Mouse (Mus musculus) adipocyte (in vitro differentiated cells): ENCODE measurements around the gene Il1rapl2.
"Not testable (repeated sequence)": the region's sequence is repeated elsewhere in the genome, so short reads cannot be mapped to it uniquely, and the experiment has no call there.

Experiments
- DNase-seq: peaks from one replicate; pipeline ENCODE4 v3.0.0-alpha.2; 2016; ENCODE audit warnings: low spot score

The Il1rapl2 gene

DNA sequence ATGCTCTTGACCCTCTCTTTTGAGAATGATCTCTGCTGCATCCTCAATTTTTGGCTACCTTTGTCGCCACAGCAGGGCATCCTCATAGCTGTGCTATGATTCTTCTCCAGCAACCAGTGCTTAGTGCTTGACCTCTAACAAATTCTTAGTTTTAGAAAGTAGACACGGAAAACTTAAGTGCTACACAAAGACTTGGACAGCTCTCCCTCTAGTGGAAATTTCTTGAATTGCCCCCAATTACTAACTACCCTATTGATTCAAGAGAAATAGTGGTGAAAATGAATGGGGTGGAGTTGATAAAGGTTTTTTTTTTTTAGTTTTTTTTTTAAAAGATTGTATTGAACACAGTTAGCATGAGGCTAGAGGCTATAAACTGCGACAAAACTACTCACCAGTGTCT is 599.7 kb downstream of the Il1rapl2 start:
- DNase-seq: peak; percentile 3

DNA sequence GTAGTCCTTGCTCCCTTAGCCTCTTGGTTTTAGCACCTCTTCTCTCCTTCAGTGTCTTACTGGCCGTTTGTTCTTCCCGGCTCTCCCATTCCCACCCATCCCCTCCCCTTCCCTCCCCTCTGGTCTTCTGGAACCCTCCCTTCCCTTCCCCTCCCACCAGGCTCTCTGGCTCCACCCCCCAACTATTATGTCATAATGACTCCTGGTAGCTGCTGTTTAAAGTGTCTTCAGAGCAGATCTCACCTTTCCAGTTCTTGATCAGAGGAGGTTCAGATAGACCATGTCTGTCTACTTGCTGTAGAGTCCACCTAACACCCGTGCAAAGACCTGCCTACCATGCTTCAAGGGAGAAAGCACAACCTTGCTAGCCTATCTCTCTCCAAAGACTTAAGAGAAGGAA is 639.1 kb downstream of the Il1rapl2 start, which contains the start of gene Tex13a:
Tex13a (minus strand) TSS at position 101 of the 400 bp plus-strand sequence.
- no peak for DNase-seq

DNA sequence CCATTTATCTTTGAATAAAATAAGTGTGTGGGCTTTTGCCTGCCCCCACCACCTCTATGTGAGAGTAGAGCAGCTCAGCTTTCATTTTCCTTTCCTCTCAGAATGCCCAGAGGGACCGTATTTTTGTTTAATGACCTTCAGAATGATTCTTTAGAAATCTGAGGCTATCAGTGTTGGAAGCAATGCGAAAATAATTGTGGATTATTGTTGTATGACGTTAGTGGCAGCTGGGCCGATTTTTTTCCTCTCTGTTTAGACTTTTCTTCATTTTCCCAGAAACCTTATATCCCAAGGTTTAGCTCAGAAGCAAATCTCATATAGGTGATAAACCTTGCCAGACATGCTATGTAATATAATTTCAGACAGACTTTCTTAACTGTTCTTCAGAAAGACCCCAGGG is 664.2 kb downstream of the Il1rapl2 start:
- DNase-seq: no peak

DNA sequence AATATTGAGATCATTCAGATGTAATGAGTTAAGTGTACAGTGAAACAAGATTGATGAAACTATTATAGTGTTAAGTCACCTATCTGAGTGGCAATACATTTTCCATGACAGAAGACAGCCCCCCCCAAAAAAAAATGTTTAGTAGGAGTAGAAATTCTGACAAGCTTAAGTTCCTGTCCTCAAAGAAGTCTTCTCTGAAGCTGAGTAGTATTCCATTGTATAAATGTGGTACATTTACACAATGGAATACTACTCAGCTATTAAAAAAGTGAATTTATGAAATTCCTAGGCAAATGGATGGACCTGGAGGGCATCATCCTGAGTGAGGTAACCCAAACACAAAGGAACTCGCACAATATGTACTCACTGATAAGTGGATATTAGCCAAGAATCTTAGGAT is 778.3 kb downstream of the Il1rapl2 start:
- not testable (repeated sequence) for DNase-seq

GRCm38 (mm10) chrX:138433794-138434193 is 863.4 kb downstream of the Il1rapl2 start:
- no peak for DNase-seq

GRCm38 (mm10) chrX:138437939-138438338 is 867.5 kb downstream of the Il1rapl2 start:
- DNase-seq: no peak

- no peak for DNase-seq
These were observed 879.4 kb downstream of the Il1rapl2 start for GRCm38 (mm10) chrX:138449856-138450255.

DNA sequence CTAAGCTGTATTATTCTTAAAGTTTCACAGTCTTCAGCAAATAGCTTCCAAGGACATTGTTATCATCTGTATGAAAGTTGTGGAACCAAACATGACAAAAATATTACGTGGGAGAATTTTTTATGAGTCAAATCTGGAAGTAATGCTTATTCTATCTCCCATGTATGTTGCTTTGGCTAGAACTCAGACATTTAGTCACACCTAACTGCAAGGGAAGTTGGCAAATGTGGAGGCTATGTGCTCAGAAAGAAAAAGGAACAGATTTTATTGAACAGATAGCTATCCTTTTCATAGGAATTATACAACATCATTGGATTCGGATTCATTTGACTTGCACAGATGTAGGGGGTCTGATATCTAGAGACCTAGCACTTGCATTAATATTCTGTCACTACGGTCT is 908.1 kb downstream of the Il1rapl2 start:
- no peak for DNase-seq

GRCm38 (mm10) chrX:138500510-138500909 is 930.1 kb downstream of the Il1rapl2 start:
- DNase-seq: no peak

GRCm38 (mm10) chrX:138505049-138505448 is 934.6 kb downstream of the Il1rapl2 start:
- no peak for DNase-seq

DNA sequence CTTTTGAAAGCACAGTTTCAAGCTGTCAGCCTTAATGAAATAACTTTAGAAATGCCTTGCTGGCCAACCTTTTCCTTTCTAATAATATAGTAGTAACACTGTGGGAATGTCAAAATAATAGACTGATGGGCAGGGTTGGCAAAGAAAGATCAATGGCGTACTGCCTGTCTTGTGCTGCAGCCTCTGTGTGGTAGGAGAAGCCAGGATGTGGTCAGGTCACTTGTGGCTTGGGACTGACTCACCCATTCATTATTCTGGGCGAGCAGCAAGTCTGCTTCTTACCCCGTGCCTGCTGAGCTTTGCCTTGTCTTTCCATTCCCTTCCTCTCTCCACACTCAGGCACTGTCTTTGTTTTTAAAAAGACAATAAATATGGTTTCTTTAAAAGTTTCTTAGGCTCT is 1049.7 kb downstream of the Il1rapl2 start:
- DNase-seq: no peak

- no peak for DNase-seq
These were observed 1054.9 kb downstream of the Il1rapl2 start for GRCm38 (mm10) chrX:138625311-138625710.

DNA sequence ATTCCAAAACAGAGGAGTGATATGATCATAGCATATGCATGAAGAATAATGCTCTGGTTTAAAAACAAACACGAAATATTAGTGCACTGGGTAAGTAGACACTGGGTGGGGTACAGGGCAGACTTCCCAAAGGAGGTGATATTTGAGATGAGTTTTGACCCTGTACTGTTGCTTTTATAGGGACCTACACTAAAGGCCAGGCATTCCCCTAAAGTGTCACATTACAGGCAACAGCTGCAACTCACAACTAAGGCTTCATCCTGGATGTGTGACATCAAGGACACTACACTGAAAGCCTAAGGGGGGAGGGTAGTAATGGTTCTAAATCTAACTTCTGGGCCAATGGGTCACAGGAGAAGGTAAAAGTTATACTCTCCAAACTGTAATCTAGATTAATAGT is 1152.0 kb downstream of the Il1rapl2 start:
- no peak for DNase-seq

DNA sequence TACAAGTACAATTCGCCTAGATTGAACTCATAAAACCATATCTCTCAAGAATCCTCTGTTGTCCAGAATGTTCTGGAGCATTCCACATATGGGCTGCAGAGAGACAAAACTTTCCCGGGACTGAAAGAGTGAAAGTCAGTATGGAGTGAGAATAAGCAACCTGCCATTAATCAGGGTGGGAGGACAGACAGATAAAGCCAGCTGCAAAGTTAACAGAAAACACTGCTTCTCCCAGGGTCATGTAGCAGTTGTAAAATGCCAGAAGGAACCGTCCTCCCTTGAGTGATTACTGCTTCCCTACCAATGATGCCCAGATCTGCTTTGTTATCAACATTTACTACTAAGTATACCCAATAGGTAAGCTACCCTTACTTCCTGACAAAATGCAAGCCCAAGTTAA is 1230.5 kb downstream of the Il1rapl2 start:
- no peak for DNase-seq

GRCm38 (mm10) chrX:138831876-138832275 is 1261.5 kb downstream of the Il1rapl2 start:
- DNase-seq: no peak

DNA sequence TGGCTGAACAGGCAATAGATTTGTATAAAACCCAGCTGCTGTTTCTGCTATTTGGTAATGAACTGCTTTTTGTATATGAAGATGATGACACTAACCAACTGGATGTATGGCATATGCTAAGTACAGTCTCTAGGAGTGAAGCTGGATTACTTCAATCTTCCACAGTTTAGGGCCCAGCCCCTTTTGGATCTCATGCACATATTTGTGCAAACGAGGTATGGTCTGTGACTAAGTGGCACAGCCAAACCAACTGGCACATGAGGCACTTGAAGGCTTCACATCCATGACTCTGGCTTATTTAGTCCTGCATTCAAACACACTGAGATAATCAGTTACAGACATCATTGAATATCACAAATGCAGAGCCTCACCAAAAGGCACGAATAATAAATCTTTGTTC is 1263.5 kb downstream of the Il1rapl2 start:
- DNase-seq: no peak

- no peak for DNase-seq
These were observed 1268.0 kb downstream of the Il1rapl2 start for GRCm38 (mm10) chrX:138838381-138838780.
